Mouse (Mus musculus) heart, adult 2 months (tissue): ENCODE results near the gene Olfr187.

Experiments used
- CTCF ChIP-seq: fragments of 200-600 bp; IDR thresholded peaks from 2 replicates; pipeline ENCODE4 v1.8.1; 2022; ENCODE audit warnings: antibody characterized with exemption, mild to moderate bottlenecking, moderate library complexity
- POLR2A ChIP-seq: fragments of 200-500 bp; IDR thresholded peaks from 2 replicates; pipeline ENCODE4 v1.6.1; 2011; ENCODE audit warnings: mild to moderate bottlenecking, low read depth, low read length, control low read depth; ENCODE audit not compliant: insufficient read depth

DNA sequence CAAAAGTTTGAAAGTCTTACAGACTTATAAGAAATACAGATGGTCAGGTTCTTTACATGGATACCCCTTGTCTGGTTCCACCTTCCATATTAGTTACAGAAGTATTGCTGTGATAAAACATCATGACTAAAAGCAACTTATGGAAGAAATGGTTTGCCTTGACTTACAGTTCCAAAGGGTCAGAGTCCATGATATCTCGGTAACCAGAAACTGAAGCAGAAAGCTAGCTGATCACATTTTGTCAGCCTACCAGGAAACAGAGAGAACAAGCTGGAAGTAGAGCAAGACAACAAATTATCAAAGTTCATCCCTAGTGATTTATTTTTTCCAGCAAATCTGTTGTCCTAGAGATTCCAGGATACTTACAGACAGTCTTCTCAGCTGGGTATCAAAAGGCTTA is 34.0 kb upstream of the Olfr187 start:
- TF ChIP-seq POLR2A (no peak), CTCF (no peak)
